Mouse (Mus musculus) limb, embryonic 10.5 days (tissue): ENCODE measurements around the gene Smoc1. TPM values are rescaled to one million over a fixed set of nuclear protein-coding genes. Genes with fewer than 3 reads are reported as not detected.

Experiments used
- DNase-seq: peaks from one replicate; pipeline ENCODE4 v3.0.0-alpha.2; 2017; ENCODE audit warnings: low spot score
- H3K27ac ChIP-seq: fragments of 300-500 bp; sonication (generic); 2 replicates; pipeline ENCODE4 v1.5.1; 2016; ENCODE audit warnings: mild to moderate bottlenecking
- H3K27me3 ChIP-seq: fragments of 300-500 bp; sonication (generic); 2 replicates; pipeline ENCODE4 v1.6.1; 2016; ENCODE audit warnings: low read depth, mild to moderate bottlenecking; ENCODE audit not compliant: poor library complexity, severe bottlenecking
- H3K36me3 ChIP-seq: fragments of 300-500 bp; sonication (generic); 2 replicates; pipeline ENCODE4 v1.6.1; 2016; ENCODE audit warnings: mild to moderate bottlenecking, moderate library complexity
- H3K4me1 ChIP-seq: fragments of 300-500 bp; sonication (generic); 2 replicates; pipeline ENCODE4 v1.6.1; 2016
- H3K4me3 ChIP-seq: fragments of 300-500 bp; sonication (generic); 2 replicates; pipeline ENCODE4 v1.5.1; 2016; ENCODE audit warnings: mild to moderate bottlenecking, moderate library complexity
- H3K9me3 ChIP-seq: fragments of 300-500 bp; sonication (generic); replicated peaks from 2 replicates; pipeline ENCODE4 v1.6.1; 2016; ENCODE audit warnings: mild to moderate bottlenecking
- WGBS: fragments of 180-500 bp; shearing (Covaris S2); methylation state at CpG from one replicate; pipeline ENCODE4 v1.1.7; 2016; 5-methylcytosine and 5-hydroxymethylcytosine counted together
- polyA plus RNA-seq: library from polyadenylated mRNA; unstranded; fragments of >200 nt; fragmentation: Nextera tagmentation; extraction: Ambion mirVana; gene quantifications from 2 replicates; pipeline ENCODE4 v1.2.1, GENCODE M21; 2016

Smoc1 gene
- polyA plus RNA-seq, 1 experiment from 2014 or later, result 24.2 TPM

GRCm38 (mm10) chr12:81147956-81148355 is 121.3 kb downstream of the Smoc1 start:
- Histone ChIP-seq H3K9me3 (no peaks in the 10 kb centered on the region), H3K4me1 (peaks cover 5% of the 10 kb centered on the region), H3K27me3 (no peaks in the 10 kb centered on the region), H3K27ac (no peak overlapping the region), H3K36me3 (peaks cover 5% of the 10 kb centered on the region; the same call in 1 of the 2 replicates), H3K4me3 (no peak overlapping the region)
- WGBS, result 91% methylated on average over 6 of the region's 6 CpGs
- no peak for DNase-seq

GRCm38 (mm10) chr12:81150917-81151316 is 124.3 kb downstream of the Smoc1 start:
- H3K36me3 ChIP-seq, result peaks cover 18% of the 10 kb centered on the region
- WGBS, result 91% methylated on average over 5 of the region's 5 CpGs
- no peak overlapping the region for H3K27ac ChIP-seq
- H3K27me3 ChIP-seq, result no peaks in the 10 kb centered on the region
- no peak overlapping the region for H3K4me3 ChIP-seq
- H3K4me1 ChIP-seq, result no peaks in the 10 kb centered on the region
- H3K9me3 ChIP-seq, result no peaks in the 10 kb centered on the region
- no peak for DNase-seq

GRCm38 (mm10) chr12:81152082-81152481 is 125.5 kb downstream of the Smoc1 start:
- no peak for DNase-seq
- Histone ChIP-seq H3K36me3 (peaks cover 27% of the 10 kb centered on the region), H3K4me1 (no peaks in the 10 kb centered on the region), H3K4me3 (no peak overlapping the region), H3K27ac (no peak overlapping the region), H3K27me3 (no peaks in the 10 kb centered on the region), H3K9me3 (no peaks in the 10 kb centered on the region)
- WGBS, result 74% methylated on average over 2 of the region's 2 CpGs

- H3K4me3 ChIP-seq, result no peak overlapping the region
- H3K36me3 ChIP-seq, result peaks cover 35% of the 10 kb centered on the region
These were observed 129.1 kb downstream of the Smoc1 start for GRCm38 (mm10) chr12:81155675-81156074.

GRCm38 (mm10) chr12:81156841-81157240 is 130.2 kb downstream of the Smoc1 start:
- no peak for DNase-seq
- Histone ChIP-seq H3K27ac (no peak overlapping the region), H3K27me3 (no peaks in the 10 kb centered on the region), H3K4me1 (peaks cover 9% of the 10 kb centered on the region), H3K36me3 (peaks cover 35% of the 10 kb centered on the region), H3K4me3 (no peak overlapping the region), H3K9me3 (no peaks in the 10 kb centered on the region)
- 82% methylated on average over 8 of the region's 8 CpGs for WGBS

More at GRCm38 (mm10) chr12:81155675-81156074, 129.1 kb downstream of the Smoc1 start:
- Histone ChIP-seq H3K4me1 (peaks cover 8% of the 10 kb centered on the region), H3K27me3 (no peaks in the 10 kb centered on the region), H3K9me3 (no peaks in the 10 kb centered on the region), H3K27ac (no peak overlapping the region)
- 92% methylated on average over 6 of the region's 6 CpGs for WGBS
- DNase-seq, result no peak

- WGBS, result 60% methylated on average over 2 of the region's 2 CpGs
- peaks cover 9% of the 10 kb centered on the region for H3K4me1 ChIP-seq
- no peaks in the 10 kb centered on the region for H3K9me3 ChIP-seq
- no peaks in the 10 kb centered on the region for H3K27me3 ChIP-seq
- H3K27ac ChIP-seq, result no peak overlapping the region
- no peak overlapping the region for H3K4me3 ChIP-seq
- peaks cover 24% of the 10 kb centered on the region; the same call in 1 of the 2 replicates for H3K36me3 ChIP-seq
- DNase-seq, result no peak
These were observed 133.3 kb downstream of the Smoc1 start for GRCm38 (mm10) chr12:81159947-81160346.

- Histone ChIP-seq H3K9me3 (no peaks in the 10 kb centered on the region), H3K4me1 (peaks cover 10% of the 10 kb centered on the region), H3K4me3 (no peak overlapping the region), H3K36me3 (peaks cover 24% of the 10 kb centered on the region; the same call in 1 of the 2 replicates), H3K27ac (no peak overlapping the region), H3K27me3 (no peaks in the 10 kb centered on the region)
- WGBS, result 47% methylated on average over 3 of the region's 3 CpGs
- no peak for DNase-seq
These were observed 133.8 kb downstream of the Smoc1 start for GRCm38 (mm10) chr12:81160425-81160824.

GRCm38 (mm10) chr12:81160831-81161230 is 134.2 kb downstream of the Smoc1 start:
- DNase-seq, result no peak
- no peak overlapping the region for H3K27ac ChIP-seq
- WGBS, result 64% methylated on average over 5 of the region's 5 CpGs
- no peaks in the 10 kb centered on the region for H3K9me3 ChIP-seq
- H3K4me1 ChIP-seq, result peaks cover 14% of the 10 kb centered on the region
- peaks cover 22% of the 10 kb centered on the region; the same call in 1 of the 2 replicates for H3K36me3 ChIP-seq
- H3K27me3 ChIP-seq, result no peaks in the 10 kb centered on the region
- H3K4me3 ChIP-seq, result no peak overlapping the region

- Histone ChIP-seq H3K27ac (no peak overlapping the region), H3K36me3 (peaks cover 20% of the 10 kb centered on the region; the same call in 1 of the 2 replicates), H3K4me1 (peaks cover 19% of the 10 kb centered on the region), H3K27me3 (no peaks in the 10 kb centered on the region), H3K4me3 (no peak overlapping the region), H3K9me3 (no peaks in the 10 kb centered on the region)
- 83% methylated on average over 2 of the region's 2 CpGs for WGBS
- no peak for DNase-seq
These were observed 134.7 kb downstream of the Smoc1 start for GRCm38 (mm10) chr12:81161282-81161681.

GRCm38 (mm10) chr12:81163131-81163530 is 136.5 kb downstream of the Smoc1 start:
- Histone ChIP-seq H3K27ac (no peak overlapping the region), H3K4me1 (peaks cover 31% of the 10 kb centered on the region), H3K4me3 (no peak overlapping the region), H3K9me3 (no peaks in the 10 kb centered on the region), H3K27me3 (peaks cover 9% of the 10 kb centered on the region), H3K36me3 (peaks cover 14% of the 10 kb centered on the region; the same call in 1 of the 2 replicates)
- DNase-seq, result no peak
- WGBS, result 87% methylated on average over 3 of the region's 3 CpGs

GRCm38 (mm10) chr12:81163566-81163965 is 137.0 kb downstream of the Smoc1 start:
- Histone ChIP-seq H3K4me1 (peaks cover 31% of the 10 kb centered on the region), H3K9me3 (no peaks in the 10 kb centered on the region), H3K4me3 (no peak overlapping the region), H3K27ac (no peak overlapping the region), H3K36me3 (peaks cover 14% of the 10 kb centered on the region; the same call in 1 of the 2 replicates), H3K27me3 (peaks cover 12% of the 10 kb centered on the region)
- 86% methylated on average over 3 of the region's 3 CpGs for WGBS
- no peak for DNase-seq

- peak; percentile 62 for DNase-seq
- Histone ChIP-seq H3K4me1 (peaks cover 21% of the 10 kb centered on the region), H3K9me3 (no peaks in the 10 kb centered on the region), H3K36me3 (peaks cover 24% of the 10 kb centered on the region), H3K4me3 (peak overlapping the region; percentile 21), H3K27ac (peak overlapping the region; percentile 61), H3K27me3 (peaks cover 12% of the 10 kb centered on the region)
- 8% methylated on average over 10 of the region's 10 CpGs for WGBS
These were observed 139.5 kb downstream of the Smoc1 start for GRCm38 (mm10) chr12:81166092-81166491.

- peaks cover 24% of the 10 kb centered on the region for H3K36me3 ChIP-seq
- WGBS, result 57% methylated on average over 8 of the region's 8 CpGs
- H3K9me3 ChIP-seq, result no peaks in the 10 kb centered on the region
- peaks cover 21% of the 10 kb centered on the region for H3K4me1 ChIP-seq
- H3K27me3 ChIP-seq, result peaks cover 12% of the 10 kb centered on the region
- peak overlapping the region; percentile 61 for H3K27ac ChIP-seq
- DNase-seq, result no peak
- no peak overlapping the region for H3K4me3 ChIP-seq
These were observed 140.0 kb downstream of the Smoc1 start for GRCm38 (mm10) chr12:81166615-81167014.

- H3K4me1 ChIP-seq, result peaks cover 21% of the 10 kb centered on the region
- 43% methylated on average over 9 of the region's 9 CpGs for WGBS
These were observed 140.5 kb downstream of the Smoc1 start for GRCm38 (mm10) chr12:81167142-81167541.

More at GRCm38 (mm10) chr12:81167142-81167541, 140.5 kb downstream of the Smoc1 start:
- no peak for DNase-seq
- no peaks in the 10 kb centered on the region for H3K9me3 ChIP-seq
- peaks cover 12% of the 10 kb centered on the region for H3K27me3 ChIP-seq
- no peak overlapping the region for H3K4me3 ChIP-seq
- peaks cover 29% of the 10 kb centered on the region for H3K36me3 ChIP-seq
- peak overlapping the region; percentile 32 for H3K27ac ChIP-seq
